Comparison of ENCODE assay signal across 11 mouse cellular contexts in genomic region chr13:30365378-30365777, GRCm38 (mm10). TPM values are rescaled to one million over a fixed set of nuclear protein-coding genes. Genes with fewer than 3 reads are reported as not detected.
"Had no signal": no experiment of that assay in that cellular context is flagged by ENCODE, and none has a peak within 500 bp of the region (broad histone marks: within the 10 kb centered on the region; RNA-seq: fewer than 3 reads in every experiment).

No protein-coding gene starts in this region.

- H3K4me1 ChIP-seq: liver, embryonic 15.5 days; midbrain, embryonic 13.5 days; neural tube, embryonic 12.5 days had no signal

- H3K4me3 ChIP-seq: left cerebral cortex, adult 2 months; limb, embryonic 10.5 days; liver, embryonic 15.5 days; lung, embryonic 15.5 days; midbrain, embryonic 13.5 days; neural tube, embryonic 12.5 days had no signal

- H3K27me3 ChIP-seq: liver, embryonic 15.5 days; lung, embryonic 15.5 days; midbrain, embryonic 13.5 days; neural tube, embryonic 12.5 days had no signal

- H3K27ac ChIP-seq: hindbrain, postnatal 0 days; left cerebral cortex, adult 2 months; limb, embryonic 10.5 days; liver, embryonic 15.5 days; lung, embryonic 15.5 days; midbrain, embryonic 13.5 days; neural tube, embryonic 12.5 days; stomach, postnatal 0 days had no signal

- DNase-seq: lung, postnatal 36 days had no signal

- H3K9me3 ChIP-seq: limb, embryonic 10.5 days; liver, embryonic 15.5 days; lung, embryonic 15.5 days; midbrain, embryonic 13.5 days; neural tube, embryonic 12.5 days had no signal

- ATAC-seq: hindbrain, postnatal 0 days; midbrain, embryonic 13.5 days had no signal

- H3K4me2 ChIP-seq: liver, embryonic 11.5 days; liver, embryonic 15.5 days; lung, embryonic 15.5 days; midbrain, embryonic 13.5 days; neural tube, embryonic 12.5 days had no signal

- H3K36me3 ChIP-seq: limb, embryonic 10.5 days; liver, embryonic 15.5 days; lung, embryonic 15.5 days; midbrain, embryonic 13.5 days; neural tube, embryonic 12.5 days had no signal

- H3K9ac ChIP-seq: liver, embryonic 15.5 days; lung, embryonic 15.5 days; midbrain, embryonic 13.5 days; neural tube, embryonic 12.5 days had no signal

RNA-seq across cellular contexts. Expression of gene Agtr1a, which starts 29.1 kb away (rescaled TPM):
- total RNA-seq: neutrophil, adult 5-6 weeks had no signal
